Mouse (Mus musculus) MEL (cell line): ENCODE results near the gene Slc20a1. TPM values are rescaled to one million over a fixed set of nuclear protein-coding genes. Genes with fewer than 3 reads are reported as not detected.

ENCODE experiments used
- DNase-seq: peaks from one replicate; pipeline ENCODE4 v3.0.0; 2011; ENCODE audit warnings: low read depth, low spot score
- H3K27ac ChIP-seq: 2 replicates; pipeline ENCODE4 v1.5.1; 2012; ENCODE audit warnings: low read depth, mild to moderate bottlenecking, control low read depth, low read length, moderate library complexity; ENCODE audit not compliant: control insufficient read depth
- H3K27me3 ChIP-seq, 2 experiments: fragments of 150-350 bp in 1 of 2; sonication (generic) in 1 of 2; 2 replicates each; pipeline ENCODE4 v1.6.1; 2012; ENCODE audit warnings: low read length in 2 of 2, mild to moderate bottlenecking in 2 of 2, improper control_type of control experiment in 1 of 2, moderate library complexity in 1 of 2; ENCODE audit not compliant: insufficient read depth in 2 of 2, control insufficient read depth in 1 of 2
- H3K36me3 ChIP-seq, 2 experiments: 2 replicates each; pipeline ENCODE4 v1.6.1; 2012 to 2014; ENCODE audit warnings: low read length in 2 of 2, improper control_type of control experiment in 1 of 2, inconsistent platforms in 1 of 2, mild to moderate bottlenecking in 1 of 2; ENCODE audit not compliant: insufficient read depth in 2 of 2, control insufficient read depth in 1 of 2
- H3K4me1 ChIP-seq, 2 experiments: fragments of 150-350 bp in 1 of 2; sonication (generic) in 1 of 2; 2 replicates each; pipeline ENCODE4 v1.6.1; 2012; ENCODE audit warnings: low read length in 2 of 2, improper control_type of control experiment in 1 of 2, mild to moderate bottlenecking in 1 of 2; ENCODE audit not compliant: insufficient read depth in 2 of 2, control insufficient read depth in 1 of 2
- H3K4me3 ChIP-seq, 2 experiments: fragments of 150-350 bp in 1 of 2; sonication (generic) in 1 of 2; 2 replicates each; pipeline ENCODE4 v1.5.1; 2012; ENCODE audit warnings: low read depth in 2 of 2, low read length in 2 of 2, mild to moderate bottlenecking in 2 of 2, moderate library complexity in 2 of 2, control low read depth in 1 of 2, improper control_type of control experiment in 1 of 2; ENCODE audit not compliant: control insufficient read depth in 1 of 2, insufficient read depth in 1 of 2
- H3K79me2 ChIP-seq: 2 replicates; pipeline ENCODE4 v1.6.1; 2012; ENCODE audit warnings: mild to moderate bottlenecking, low read length, moderate library complexity; ENCODE audit not compliant: control insufficient read depth, poor library complexity, insufficient read depth
- H3K9ac ChIP-seq: 2 replicates; pipeline ENCODE4 v1.6.1; 2012; ENCODE audit warnings: low read depth, mild to moderate bottlenecking, control low read depth, low read length, moderate library complexity; ENCODE audit not compliant: control insufficient read depth, poor library complexity, severe bottlenecking
- H3K9me3 ChIP-seq: fragments of 150-350 bp; sonication (generic); replicated peaks from 2 replicates; pipeline ENCODE4 v1.6.1; 2012; ENCODE audit warnings: mild to moderate bottlenecking, low read length, improper control_type of control experiment, moderate library complexity; ENCODE audit not compliant: insufficient read depth
- CHD1 ChIP-seq: IDR thresholded peaks from 2 replicates; pipeline ENCODE4 v1.6.1; 2012; ENCODE audit warnings: low read depth, mild to moderate bottlenecking, inconsistent platforms, low read length, improper control_type of control experiment
- CHD2 ChIP-seq: IDR thresholded peaks from 2 replicates; pipeline ENCODE4 v1.6.1; 2011; ENCODE audit warnings: low read length, improper control_type of control experiment
- CTCF ChIP-seq, 3 experiments: IDR thresholded peaks in 2 of 3; conservative IDR thresholded peaks in 1 of 3; 2 replicates each; pipeline ENCODE4 v1.5.1; 2011 to 2012; ENCODE audit warnings: low read length in 3 of 3, low read depth in 2 of 3, mild to moderate bottlenecking in 2 of 3, improper control_type of control experiment in 1 of 3, inconsistent platforms in 1 of 3, mixed read lengths in 1 of 3, moderate library complexity in 1 of 3; ENCODE audit not compliant: control insufficient read depth in 1 of 3, insufficient read depth in 1 of 3, poor library complexity in 1 of 3, severe bottlenecking in 1 of 3
- ELF1 ChIP-seq: IDR thresholded peaks from 2 replicates; pipeline ENCODE4 v1.6.1; 2014; ENCODE audit warnings: low read depth, mild to moderate bottlenecking, inconsistent platforms, low read length, improper control_type of control experiment, moderate library complexity
- ETS1 ChIP-seq: IDR thresholded peaks from 2 replicates; pipeline ENCODE4 v1.6.1; 2012; ENCODE audit warnings: low read depth, mild to moderate bottlenecking, inconsistent platforms, low read length, improper control_type of control experiment, moderate library complexity
- NRF1 ChIP-seq: IDR thresholded peaks from 2 replicates; pipeline ENCODE4 v1.6.1; 2014; ENCODE audit warnings: low read depth, mild to moderate bottlenecking, inconsistent platforms, low read length, improper control_type of control experiment, moderate library complexity; ENCODE audit not compliant: poor library complexity, insufficient read depth, severe bottlenecking
- POLR2A ChIP-seq, 2 experiments: IDR thresholded peaks; 2 replicates each; pipeline ENCODE4 v1.6.1; 2011 to 2012; ENCODE audit warnings: low read length in 2 of 2, mild to moderate bottlenecking in 2 of 2, control low read depth in 1 of 2, improper control_type of control experiment in 1 of 2, low read depth in 1 of 2, moderate library complexity in 1 of 2; ENCODE audit not compliant: control insufficient read depth in 1 of 2, insufficient read depth in 1 of 2, poor library complexity in 1 of 2
- POLR2AphosphoS2 ChIP-seq: IDR thresholded peaks from 2 replicates; pipeline ENCODE4 v1.6.1; 2011; ENCODE audit warnings: low read length, improper control_type of control experiment
- RAD21 ChIP-seq: IDR thresholded peaks from 2 replicates; pipeline ENCODE4 v1.6.1; 2011; ENCODE audit warnings: mild to moderate bottlenecking, low read depth, low read length, improper control_type of control experiment
- RCOR1 ChIP-seq: IDR thresholded peaks from 2 replicates; pipeline ENCODE4 v1.6.1; 2012; ENCODE audit warnings: low read depth, mild to moderate bottlenecking, inconsistent platforms, low read length, improper control_type of control experiment
- SIN3A ChIP-seq: IDR thresholded peaks from 2 replicates; pipeline ENCODE4 v1.6.1; 2012; ENCODE audit warnings: low read length, improper control_type of control experiment, inconsistent platforms
- SMC3 ChIP-seq: IDR thresholded peaks from 2 replicates; pipeline ENCODE4 v1.6.1; 2011; ENCODE audit warnings: low read depth, low read length, improper control_type of control experiment
- TAL1 ChIP-seq: IDR thresholded peaks from 2 replicates; pipeline ENCODE4 v1.6.1; 2012; ENCODE audit warnings: mild to moderate bottlenecking, inconsistent platforms, low read length, moderate library complexity, mixed read lengths
- TBP ChIP-seq: IDR thresholded peaks from 2 replicates; pipeline ENCODE4 v1.8.0; 2011; ENCODE audit warnings: low read depth, low read length, improper control_type of control experiment
- ZC3H11A ChIP-seq: IDR thresholded peaks from 2 replicates; pipeline ENCODE4 v1.6.1; 2012; ENCODE audit warnings: low read depth, mild to moderate bottlenecking, inconsistent platforms, low read length, improper control_type of control experiment
- ZNF384 ChIP-seq: IDR thresholded peaks from 2 replicates; pipeline ENCODE4 v1.6.1; 2012; ENCODE audit warnings: low read depth, mild to moderate bottlenecking, inconsistent platforms, low read length, improper control_type of control experiment
- polyA plus RNA-seq, 2 experiments: library from polyadenylated mRNA; stranded (reverse) in 1 of 2; unstranded in 1 of 2; fragments of >175 nt in 1 of 2; fragments of >200 nt in 1 of 2; gene quantifications; 2 replicates each; pipeline versions ENCODE4 v1.2.1 to v1.2.4; 2012; ENCODE audit warnings: low replicate concordance in 2 of 2, low read depth in 1 of 2; ENCODE audit not compliant: insufficient read length in 2 of 2, insufficient read depth in 1 of 2, missing spikeins in 1 of 2
- total RNA-seq: library from RNA; depleted of rRNA; stranded (reverse); fragments of 300-350 nt; gene quantifications from 2 replicates; pipeline ENCODE4 v1.2.3, GENCODE M21; 2012

Slc20a1 gene
- total and polyA plus RNA-seq, 3 experiments, result 69.4 to 80.7 TPM; not detected in 1

- Histone ChIP-seq H3K4me1 (no peaks in the 10 kb centered on the region), H3K4me3 (no peak overlapping the region), H3K27ac (no peak overlapping the region), H3K9ac (no peak overlapping the region), H3K27me3 (no peaks in the 10 kb centered on the region), H3K36me3 (no peaks in the 10 kb centered on the region), H3K9me3 (no peaks in the 10 kb centered on the region), H3K79me2 (no peaks in the 10 kb centered on the region)
- no peak for DNase-seq
- TF ChIP-seq POLR2AphosphoS2 (no peak), ETS1 (no peak), TAL1 (no peak), RCOR1 (no peak), SIN3A (no peak), CHD1 (no peak), CHD2 (no peak), RAD21 (no peak), ELF1 (no peak), TBP (no peak)
Measured at GRCm38 (mm10) chr2:129258056-129258455, 59.5 kb downstream of the Slc20a1 start.

GRCm38 (mm10) chr2:129258475-129259211 is 60.1 kb downstream of the Slc20a1 start:
- peak; percentile 84 for DNase-seq
- H3K27ac ChIP-seq, result no peak overlapping the region
- TF ChIP-seq SMC3 (peak; percentile 98), RAD21 (peak; percentile 95), ZC3H11A (peak; percentile 99), POLR2A (IDR thresholded peaks at IDR 0.05; ENCODE audit: control insufficient read depth in 1 of 2, insufficient read depth in 1 of 2, low read depth in 1 of 2, low read length in 2 of 2, poor library complexity in 1 of 2) (no peak), CTCF (IDR thresholded peaks at IDR 0.05 in 2 of 3, conservative IDR thresholded peaks at IDR 0.05 in 1 of 3; ENCODE audit: control insufficient read depth in 1 of 3, insufficient read depth in 1 of 3, low read depth in 2 of 3, low read length in 3 of 3, poor library complexity in 1 of 3, severe bottlenecking in 1 of 3) (peak; percentile 70 to 91 (median 81))
- H3K27me3 ChIP-seq, result no peaks in the 10 kb centered on the region
- H3K9ac ChIP-seq, result no peak overlapping the region
- no peaks in the 10 kb centered on the region for H3K4me1 ChIP-seq
- no peak overlapping the region for H3K4me3 ChIP-seq
- no peaks in the 10 kb centered on the region for H3K36me3 ChIP-seq
- H3K79me2 ChIP-seq, result no peaks in the 10 kb centered on the region
- H3K9me3 ChIP-seq, result no peaks in the 10 kb centered on the region

GRCm38 (mm10) chr2:129260646-129261045 is 62.1 kb downstream of the Slc20a1 start:
- H3K9me3 ChIP-seq, result no peaks in the 10 kb centered on the region
- no peak overlapping the region for H3K9ac ChIP-seq
- H3K27me3 ChIP-seq, result no peaks in the 10 kb centered on the region
- H3K4me1 ChIP-seq, result no peaks in the 10 kb centered on the region
- TF ChIP-seq ZNF384 (no peak), CHD1 (no peak), ETS1 (no peak), NRF1 (no peak), POLR2A (IDR thresholded peaks at IDR 0.05; ENCODE audit: control insufficient read depth in 1 of 2, insufficient read depth in 1 of 2, low read depth in 1 of 2, low read length in 2 of 2, poor library complexity in 1 of 2) (no peak)
- no peaks in the 10 kb centered on the region for H3K79me2 ChIP-seq
- H3K4me3 ChIP-seq, result no peak overlapping the region
- H3K27ac ChIP-seq, result no peak overlapping the region
- no peaks in the 10 kb centered on the region for H3K36me3 ChIP-seq
- DNase-seq, result no peak
